Mouse (Mus musculus) spleen, adult 12 weeks (tissue): ENCODE data around the gene Gm20924.
"Not testable (repeated sequence)": the region's sequence is repeated elsewhere in the genome, so short reads cannot be mapped to it uniquely, and the experiment has no call there.

ENCODE experiments used
- DNase-seq: peaks from one replicate; pipeline ENCODE4 v3.0.0; 2022; ENCODE audit warnings: low spot score

Gene Gm20924

DNA sequence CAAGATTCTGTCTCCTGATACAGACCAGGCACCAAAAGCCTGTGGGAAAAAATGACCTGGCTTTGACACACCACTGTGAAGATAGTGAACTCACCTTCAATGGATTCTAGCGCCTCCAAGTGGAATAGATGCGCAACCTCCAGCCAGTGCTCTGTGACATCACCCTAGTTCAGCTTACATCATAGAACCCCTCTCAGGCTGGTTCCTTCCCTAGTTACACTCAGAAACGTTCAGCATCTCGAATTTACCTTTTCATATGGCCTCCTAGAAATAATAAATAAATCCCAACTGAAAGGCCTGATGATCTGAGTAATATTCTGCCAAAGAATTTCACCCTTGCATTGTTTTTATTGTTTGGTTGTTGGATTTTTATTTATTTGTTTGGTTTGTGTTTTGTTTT is at the start of gene Gm20924:
Gene Gm20924, minus strand, starts transcription at position 101 of the 400 bp plus-strand sequence.
- DNase-seq, result not testable (repeated sequence)
